12 mouse cellular contexts compared by ENCODE assay signal in genomic region chr2:113866155-113866554, GRCm38 (mm10). TPM values are rescaled to one million over a fixed set of nuclear protein-coding genes. Genes with fewer than 3 reads are reported as not detected.
A peak's percentile ranks its signal among the peaks of the same experiment; 100 is the strongest.
DNase-seq lines count a peak whose midpoint lies in the region; ATAC-seq lines count a peak whose summit lies in the region.
"Had no signal": no experiment of that assay in that cellular context is flagged by ENCODE, and none has a peak within 500 bp of the region (broad histone marks: within the 10 kb centered on the region; RNA-seq: fewer than 3 reads in every experiment).

No protein-coding gene starts in this region.

- H3K4me2 ChIP-seq in forebrain, embryonic 14.5 days (ENCODE audit: low read length) = no peak overlapping the region
- no peak overlapping the region for H3K4me2 ChIP-seq in forebrain, embryonic 15.5 days (replicated peaks)
- H3K4me2 ChIP-seq: heart, embryonic 15.5 days; kidney, embryonic 15.5 days had no signal

- peak; percentile 57 for DNase-seq in forebrain, embryonic 14.5 days (ENCODE audit: low spot score)
- peak; percentile 41 for DNase-seq in layer of hippocampus, adult 9-10 months (ENCODE audit: low spot score)
- no peak for DNase-seq in layer of hippocampus, postnatal 25 days (ENCODE audit: extremely low spot score in 1 of 2, low spot score in 1 of 2)
- DNase-seq in CD4-positive helper T cell, adult 2 months (ENCODE audit: low read depth, low spot score) = peak; percentile 51
- DNase-seq in adrenal gland, postnatal 36 days = no peak
- no peak for DNase-seq in frontal cortex, postnatal 14 days (ENCODE audit: low spot score in 2 of 2)
- DNase-seq: cerebellum, postnatal 25 days had no signal

- no peaks in the 10 kb centered on the region for H3K27me3 ChIP-seq in forebrain, embryonic 14.5 days (replicated peaks; ENCODE audit: control insufficient read depth, insufficient read depth, low read length)
- 0 out of 2 replicates have a peak, but pooled peaks cover 2% of the 10 kb centered on the region for H3K27me3 ChIP-seq in forebrain, embryonic 15.5 days
- H3K27me3 ChIP-seq: heart, embryonic 15.5 days had no signal

- H3K4me1 ChIP-seq in forebrain, embryonic 14.5 days (ENCODE audit: control insufficient read depth, insufficient read depth, low read length) = no peaks in the 10 kb centered on the region
- no peaks in the 10 kb centered on the region for H3K4me1 ChIP-seq in forebrain, embryonic 15.5 days
- H3K4me1 ChIP-seq: heart, embryonic 15.5 days; kidney, embryonic 15.5 days had no signal

- no peak overlapping the region for H3K4me3 ChIP-seq in forebrain, embryonic 14.5 days (ENCODE audit: low read depth, low read length)
- no peak overlapping the region for H3K4me3 ChIP-seq in forebrain, embryonic 15.5 days
- H3K4me3 ChIP-seq: heart, embryonic 15.5 days; kidney, embryonic 15.5 days had no signal

- WGBS in forebrain, embryonic 14.5 days = 61% methylated on average over 2 of the region's 2 CpGs
- 54% methylated on average over 2 of the region's 2 CpGs for WGBS in forebrain, embryonic 15.5 days

- no peak overlapping the region for H3K27ac ChIP-seq in forebrain, embryonic 14.5 days (ENCODE audit: low read depth, low read length)
- no peak overlapping the region for H3K27ac ChIP-seq in forebrain, embryonic 15.5 days (replicated peaks)
- H3K27ac ChIP-seq: heart, embryonic 15.5 days; kidney, embryonic 15.5 days had no signal

- no peaks in the 10 kb centered on the region for H3K36me3 ChIP-seq in forebrain, embryonic 14.5 days (ENCODE audit: control insufficient read depth, insufficient read depth, low read length)
- no peaks in the 10 kb centered on the region for H3K36me3 ChIP-seq in forebrain, embryonic 15.5 days
- H3K36me3 ChIP-seq: heart, embryonic 15.5 days; kidney, embryonic 15.5 days had no signal

- ATAC-seq in forebrain, embryonic 14.5 days = no peak
- ATAC-seq in forebrain, embryonic 15.5 days (replicated peaks) = no peak
- ATAC-seq in hematopoietic stem cell, adult 5-6 weeks (replicated peaks in 1 of 2; ENCODE audit: insufficient read depth in 1 of 2, low FRiP score in 2 of 2, low TSS enrichment in 1 of 2, low read depth in 1 of 2, poor library complexity in 2 of 2, severe bottlenecking in 2 of 2) = peak; percentile 56 to 62; a peak in 2 of 4 replicates
- ATAC-seq: forebrain, embryonic 16.5 days had no signal

- no peak overlapping the region for H3K9ac ChIP-seq in forebrain, embryonic 14.5 days (ENCODE audit: low read length)
- H3K9ac ChIP-seq in forebrain, embryonic 15.5 days (replicated peaks) = no peak overlapping the region
- H3K9ac ChIP-seq: heart, embryonic 15.5 days; kidney, embryonic 15.5 days had no signal

- H3K9me3 ChIP-seq in forebrain, embryonic 14.5 days (replicated peaks; ENCODE audit: control insufficient read depth, low read length) = no peaks in the 10 kb centered on the region
- H3K9me3 ChIP-seq in forebrain, embryonic 15.5 days = no peaks in the 10 kb centered on the region
- H3K9me3 ChIP-seq: heart, embryonic 15.5 days; kidney, embryonic 15.5 days had no signal

RNA-seq across cellular contexts. Expression of gene Arhgap11a, which starts 17.7 kb away (rescaled TPM):
- polyA plus RNA-seq in forebrain, embryonic 14.5 days (2014; fragmentation: Nextera tagmentation; extraction: Ambion mirVana) = 5.5 and 5.9 TPM in 2 replicates
- polyA plus RNA-seq in forebrain, embryonic 15.5 days (2015; fragmentation: Nextera tagmentation; extraction: Ambion mirVana) = 31.3 and 34.2 TPM in 2 replicates
- total RNA-seq in layer of hippocampus, postnatal 25 days (2021) = 1 to 10 TPM; 2.0 to 2.4 TPM
- total RNA-seq in hematopoietic stem cell, adult 5-6 weeks (2017) = 32.7 and 35.5 TPM in 2 replicates
- 1 to 10 TPM; 3.9 to 4.2 TPM for total RNA-seq in adrenal gland, postnatal 36 days (2021)

RNA-seq across cellular contexts. Expression of gene Scg5, which starts 37.2 kb away (rescaled TPM):
- 224 and 229 TPM in 2 replicates for polyA plus RNA-seq in forebrain, embryonic 14.5 days (2014; fragmentation: Nextera tagmentation; extraction: Ambion mirVana)
- polyA plus RNA-seq in forebrain, embryonic 15.5 days (2015; fragmentation: Nextera tagmentation; extraction: Ambion mirVana) = 193 and 207 TPM in 2 replicates
- 100 to 1,000 TPM; 371 to 410 TPM for total RNA-seq in layer of hippocampus, postnatal 25 days (2021)
- not detected in 2 replicates for total RNA-seq in hematopoietic stem cell, adult 5-6 weeks (2017)
- total RNA-seq in adrenal gland, postnatal 36 days (2021) = 10 to 100 TPM; 31.9 to 35.1 TPM

Comparison
In these comparisons a context has a peak if more than half of its experiments do, and no peak if none do; other contexts are left out.
1. DNase-seq: peak in forebrain, embryonic 14.5 days (single experiment), layer of hippocampus, adult 9-10 months (single experiment) and CD4-positive helper T cell, adult 2 months (single experiment); none in layer of hippocampus, postnatal 25 days (0 of 2), adrenal gland, postnatal 36 days (0 of 2) and frontal cortex, postnatal 14 days (0 of 2).
2. ATAC-seq: peak in hematopoietic stem cell, adult 5-6 weeks (2 of 2); none in forebrain, embryonic 14.5 days (single experiment) and forebrain, embryonic 15.5 days (single experiment).
3. RNA of gene Scg5, which starts 37.2 kb away (total RNA-seq): 371 to 410 TPM in layer of hippocampus, postnatal 25 days and 31.9 to 35.1 TPM in adrenal gland, postnatal 36 days; not detected in hematopoietic stem cell, adult 5-6 weeks; every median in the first group is over 10 times any median in the second.